Mouse (Mus musculus) liver, embryonic 11.5 days (tissue): ENCODE results near the gene N4bp3. TPM values are rescaled to one million over a fixed set of nuclear protein-coding genes. Genes with fewer than 3 reads are reported as not detected.

ENCODE experiments used
- ATAC-seq: fragments of 200-750 bp; cut with Nextera tagmentation; replicated peaks from 2 replicates; pipeline ENCODE4 v1.8.0; 2017; ENCODE audit warnings: moderate number of reproducible peaks, mild to moderate bottlenecking, moderate TSS enrichment, moderate library complexity; ENCODE audit not compliant: low FRiP score
- DNase-seq: peaks from one replicate; pipeline ENCODE4 v3.0.0-alpha.2; 2017; ENCODE audit warnings: low spot score
- H3K27ac ChIP-seq: fragments of 300-500 bp; sonication (generic); 2 replicates; pipeline ENCODE4 v1.5.1; 2014; ENCODE audit warnings: mild to moderate bottlenecking, low read depth, low read length, control low read depth
- H3K27me3 ChIP-seq: fragments of 300-500 bp; sonication (generic); replicated peaks from 2 replicates; pipeline ENCODE4 v1.6.1; 2014; ENCODE audit warnings: low read length, mixed read lengths; ENCODE audit not compliant: control insufficient read depth, insufficient read depth
- H3K36me3 ChIP-seq: fragments of 300-500 bp; sonication (generic); 2 replicates; pipeline ENCODE4 v1.6.1; 2014; ENCODE audit warnings: mild to moderate bottlenecking, low read length, moderate library complexity, mixed read lengths; ENCODE audit not compliant: control insufficient read depth, insufficient read depth
- H3K4me1 ChIP-seq: fragments of 300-500 bp; sonication (generic); replicated peaks from 2 replicates; pipeline ENCODE4 v1.6.1; 2014; ENCODE audit warnings: low read length, mixed read lengths; ENCODE audit not compliant: control insufficient read depth, insufficient read depth
- H3K4me2 ChIP-seq: fragments of 300-500 bp; sonication (generic); 2 replicates; pipeline ENCODE4 v1.6.1; 2014; ENCODE audit warnings: mild to moderate bottlenecking, control low read depth, moderate library complexity
- H3K4me3 ChIP-seq: fragments of 300-500 bp; sonication (generic); 2 replicates; pipeline ENCODE4 v1.5.1; 2014; ENCODE audit warnings: low read depth, low read length, control low read depth
- H3K9ac ChIP-seq: fragments of 300-500 bp; sonication (generic); 2 replicates; pipeline ENCODE4 v1.6.1; 2014; ENCODE audit warnings: low read depth, low read length, control low read depth
- H3K9me3 ChIP-seq: fragments of 300-500 bp; sonication (generic); 2 replicates; pipeline ENCODE4 v1.6.1; 2016; ENCODE audit warnings: low read length, inconsistent platforms, mixed read lengths; ENCODE audit not compliant: control insufficient read depth
- WGBS: fragments of 180-500 bp; shearing (Covaris S2); extraction: QIAGEN DNeasy Blood & Tissue Kit; methylation state at CpG from one replicate; pipeline ENCODE4 v1.1.7; 2014; 5-methylcytosine and 5-hydroxymethylcytosine counted together
- polyA plus RNA-seq: library from polyadenylated mRNA; unstranded; fragments of >200 nt; fragmentation: Nextera tagmentation; extraction: Ambion mirVana; gene quantifications from 2 replicates; pipeline ENCODE4 v1.2.1, GENCODE M21; 2014

Gene N4bp3
- polyA plus RNA-seq, 1 experiment from 2014 or later: 7.2 TPM

DNA sequence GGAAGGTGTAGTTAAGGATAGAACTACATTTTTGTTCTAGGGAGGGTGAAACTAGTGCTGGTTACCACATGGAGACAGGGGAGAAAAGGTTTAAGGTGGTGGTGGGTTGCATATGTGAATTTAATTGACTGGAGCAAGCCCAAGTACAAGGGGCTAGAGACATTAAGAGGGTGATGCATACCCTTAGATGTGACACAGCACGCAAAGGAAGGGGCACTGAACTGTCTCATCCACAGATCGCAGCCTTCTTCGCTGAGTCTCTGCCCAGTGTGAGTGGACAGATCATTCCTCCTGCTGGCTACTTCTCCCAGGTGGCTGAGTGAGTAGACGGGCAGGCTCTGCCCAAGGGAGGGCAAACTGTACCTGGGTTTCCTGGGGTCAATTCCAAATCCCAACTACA, 57.3 kb downstream of the N4bp3 start:
- peaks cover 73% of the 10 kb centered on the region for H3K36me3 ChIP-seq
- ATAC-seq: no peak
- H3K4me2 ChIP-seq: no peak overlapping the region
- 91% methylated on average over 4 of the region's 4 CpGs for WGBS
- no peak for DNase-seq
- no peaks in the 10 kb centered on the region for H3K9me3 ChIP-seq
- no peak overlapping the region for H3K27ac ChIP-seq
- H3K9ac ChIP-seq: no peak overlapping the region
- H3K4me3 ChIP-seq: no peak overlapping the region
- no peaks in the 10 kb centered on the region for H3K27me3 ChIP-seq
- H3K4me1 ChIP-seq: no peaks in the 10 kb centered on the region

Other genes starting within 250 kb of the N4bp3 start
- gene Phykpl, start 66.1 kb downstream of the N4bp3 start, polyA plus RNA-seq: 28.6 and 29.8 TPM in 2 replicates
- gene Hnrnpab, start 44.0 kb downstream of the N4bp3 start, polyA plus RNA-seq: 552 and 577 TPM in 2 replicates
- 347 and 349 TPM in 2 replicates for gene Nhp2, start 31.1 kb downstream of the N4bp3 start, polyA plus RNA-seq
- 47.8 and 52.2 TPM in 2 replicates for gene Rmnd5b, start 14.9 kb downstream of the N4bp3 start, polyA plus RNA-seq
- 1.3 and 1.5 TPM in 2 replicates for gene D930048N14Rik, start 112 bp upstream of the N4bp3 start, polyA plus RNA-seq
- gene 0610009B22Rik, start 38.0 kb upstream of the N4bp3 start, polyA plus RNA-seq: 60.4 and 66.0 TPM in 2 replicates
- gene Sec24a, start 112.8 kb upstream of the N4bp3 start, polyA plus RNA-seq: 16.8 and 18.1 TPM in 2 replicates
- 110 and 122 TPM in 2 replicates for gene Sar1b, start 112.8 kb upstream of the N4bp3 start, polyA plus RNA-seq
- 0.59 and 1.2 TPM in 2 replicates for gene Jade2, start 206.8 kb upstream of the N4bp3 start, polyA plus RNA-seq